Mouse (Mus musculus) limb, embryonic 13.5 days (tissue): ENCODE measurements around the gene Cp. TPM values are rescaled to one million over a fixed set of nuclear protein-coding genes. Genes with fewer than 3 reads are reported as not detected.
"Not testable (repeated sequence)": the region's sequence is repeated elsewhere in the genome, so short reads cannot be mapped to it uniquely, and the experiment has no call there.

ENCODE experiments used
- ATAC-seq: fragments of 200-750 bp; cut with Nextera tagmentation; 2 replicates; pipeline ENCODE4 v1.8.0; 2017; ENCODE audit warnings: low read depth, moderate number of reproducible peaks, moderate TSS enrichment; ENCODE audit not compliant: low FRiP score
- H3K27ac ChIP-seq: fragments of 300-500 bp; sonication (generic); 2 replicates; pipeline ENCODE4 v1.5.1; 2015; ENCODE audit warnings: inconsistent platforms, mild to moderate bottlenecking, moderate library complexity
- H3K27me3 ChIP-seq: fragments of 300-500 bp; sonication (generic); 2 replicates; pipeline ENCODE4 v1.6.1; 2015; ENCODE audit warnings: mild to moderate bottlenecking, inconsistent platforms
- H3K36me3 ChIP-seq: fragments of 300-500 bp; sonication (generic); 2 replicates; pipeline ENCODE4 v1.6.1; 2015; ENCODE audit warnings: inconsistent platforms, mild to moderate bottlenecking, moderate library complexity
- H3K4me1 ChIP-seq: fragments of 300-500 bp; sonication (generic); 2 replicates; pipeline ENCODE4 v1.6.1; 2015; ENCODE audit warnings: inconsistent platforms
- H3K4me2 ChIP-seq: fragments of 300-500 bp; sonication (generic); replicated peaks from 2 replicates; pipeline ENCODE4 v1.6.1; 2015; ENCODE audit warnings: inconsistent platforms, mild to moderate bottlenecking, moderate library complexity
- H3K4me3 ChIP-seq: fragments of 300-500 bp; sonication (generic); 2 replicates; pipeline ENCODE4 v1.5.1; 2015; ENCODE audit warnings: moderate library complexity, mild to moderate bottlenecking, inconsistent platforms
- H3K9ac ChIP-seq: fragments of 300-500 bp; sonication (generic); 2 replicates; pipeline ENCODE4 v1.6.1; 2015; ENCODE audit warnings: mild to moderate bottlenecking, inconsistent platforms
- H3K9me3 ChIP-seq: fragments of 300-500 bp; sonication (generic); 2 replicates; pipeline ENCODE4 v1.6.1; 2016; ENCODE audit warnings: inconsistent platforms
- WGBS: fragments of 180-500 bp; shearing (Covaris S2); methylation state at CpG from one replicate; pipeline ENCODE4 v1.1.7; 2015; 5-methylcytosine and 5-hydroxymethylcytosine counted together
- polyA plus RNA-seq: library from polyadenylated mRNA; unstranded; fragments of >200 nt; fragmentation: Nextera tagmentation; extraction: Ambion mirVana; gene quantifications from 2 replicates; pipeline ENCODE4 v1.2.1, GENCODE M21; 2015

Cp gene
- polyA plus RNA-seq: 0.39 and 0.75 TPM in 2 replicates

- no peaks in the 10 kb centered on the region for H3K27me3 ChIP-seq
- H3K27ac ChIP-seq: no peak within 1 kb of the TSS
- H3K4me3 ChIP-seq: no peak within 1 kb of the TSS
- H3K36me3 ChIP-seq: no peaks in the 10 kb centered on the region
- H3K9ac ChIP-seq: no peak within 1 kb of the TSS
- peaks cover 32% of the 10 kb centered on the region for H3K4me1 ChIP-seq
- 40% methylated on average over 5 of the region's 5 CpGs for WGBS
- H3K4me2 ChIP-seq: no peak within 1 kb of the TSS
- no peak for ATAC-seq
- H3K9me3 ChIP-seq: no peaks in the 10 kb centered on the region
Observed at GRCm38 (mm10) chr3:19956885-19957284, at the start of gene Cp. Gene Cp, plus strand, starts transcription at chr3:19957054.

GRCm38 (mm10) chr3:19948552-19948951 lies 8.3 kb upstream of the Cp start:
- no peaks in the 10 kb centered on the region for H3K9me3 ChIP-seq
- H3K4me2 ChIP-seq: no peak overlapping the region
- no peak overlapping the region for H3K9ac ChIP-seq
- no peak overlapping the region for H3K27ac ChIP-seq
- H3K36me3 ChIP-seq: no peaks in the 10 kb centered on the region
- peaks cover 4% of the 10 kb centered on the region; the same call in 1 of the 2 replicates for H3K4me1 ChIP-seq
- ATAC-seq: no peak
- H3K27me3 ChIP-seq: no peaks in the 10 kb centered on the region
- H3K4me3 ChIP-seq: no peak overlapping the region

- not testable (repeated sequence) for H3K9ac ChIP-seq, H3K27me3 ChIP-seq, H3K4me3 ChIP-seq, H3K27ac ChIP-seq, H3K36me3 ChIP-seq, ATAC-seq, H3K4me2 ChIP-seq, H3K9me3 ChIP-seq
- 97% methylated on average over 1 of the region's 1 CpGs for WGBS
- peaks cover 12% of the 10 kb centered on the region for H3K4me1 ChIP-seq
Observed at GRCm38 (mm10) chr3:19949401-19949800, 7.5 kb upstream of the Cp start.

GRCm38 (mm10) chr3:19953425-19953824 lies 3.4 kb upstream of the Cp start:
- no peak overlapping the region for H3K4me2 ChIP-seq
- no peak for ATAC-seq
- H3K9ac ChIP-seq: no peak overlapping the region
- peaks cover 24% of the 10 kb centered on the region for H3K4me1 ChIP-seq
- 54% methylated on average over 1 of the region's 1 CpGs for WGBS
- no peak overlapping the region for H3K4me3 ChIP-seq
- no peaks in the 10 kb centered on the region for H3K27me3 ChIP-seq
- no peak overlapping the region for H3K27ac ChIP-seq
- H3K9me3 ChIP-seq: no peaks in the 10 kb centered on the region
- H3K36me3 ChIP-seq: no peaks in the 10 kb centered on the region

GRCm38 (mm10) chr3:19953865-19954264 lies 3.0 kb upstream of the Cp start:
- Histone ChIP-seq H3K4me3 (no peak overlapping the region), H3K27ac (no peak overlapping the region), H3K4me1 (peaks cover 24% of the 10 kb centered on the region), H3K27me3 (no peaks in the 10 kb centered on the region), H3K9me3 (no peaks in the 10 kb centered on the region), H3K36me3 (no peaks in the 10 kb centered on the region), H3K9ac (no peak overlapping the region), H3K4me2 (no peak overlapping the region)
- WGBS: 50% methylated on average over 3 of the region's 3 CpGs
- ATAC-seq: peak; percentile 54

GRCm38 (mm10) chr3:19958031-19958430 lies 1.2 kb downstream of the Cp start:
- Histone ChIP-seq H3K9me3 (no peaks in the 10 kb centered on the region), H3K4me2 (no peak overlapping the region), H3K4me3 (no peak overlapping the region), H3K4me1 (peaks cover 32% of the 10 kb centered on the region), H3K9ac (no peak overlapping the region), H3K27ac (no peak overlapping the region), H3K36me3 (no peaks in the 10 kb centered on the region), H3K27me3 (no peaks in the 10 kb centered on the region)
- ATAC-seq: no peak

GRCm38 (mm10) chr3:19958983-19959382 lies 2.1 kb downstream of the Cp start:
- H3K9me3 ChIP-seq: no peaks in the 10 kb centered on the region
- no peak overlapping the region for H3K27ac ChIP-seq
- H3K4me1 ChIP-seq: peaks cover 24% of the 10 kb centered on the region
- H3K9ac ChIP-seq: no peak overlapping the region
- no peak overlapping the region for H3K4me2 ChIP-seq
- H3K36me3 ChIP-seq: no peaks in the 10 kb centered on the region
- ATAC-seq: no peak
- 83% methylated on average over 1 of the region's 1 CpGs for WGBS
- H3K4me3 ChIP-seq: no peak overlapping the region
- no peaks in the 10 kb centered on the region for H3K27me3 ChIP-seq

- Histone ChIP-seq H3K27ac (no peak overlapping the region), H3K9ac (no peak overlapping the region), H3K27me3 (no peaks in the 10 kb centered on the region), H3K4me1 (peaks cover 13% of the 10 kb centered on the region), H3K36me3 (no peaks in the 10 kb centered on the region), H3K4me3 (no peak overlapping the region), H3K9me3 (no peaks in the 10 kb centered on the region), H3K4me2 (no peak overlapping the region)
- no peak for ATAC-seq
- WGBS: 62% methylated on average over 3 of the region's 3 CpGs
Observed at GRCm38 (mm10) chr3:19960570-19961114, 3.8 kb downstream of the Cp start.

- H3K4me2 ChIP-seq: no peak overlapping the region
- H3K36me3 ChIP-seq: no peaks in the 10 kb centered on the region
- H3K9ac ChIP-seq: no peak overlapping the region
- H3K27me3 ChIP-seq: no peaks in the 10 kb centered on the region
- WGBS: 83% methylated on average over 2 of the region's 2 CpGs
- ATAC-seq: no peak
- no peak overlapping the region for H3K27ac ChIP-seq
- H3K9me3 ChIP-seq: no peaks in the 10 kb centered on the region
- peaks cover 13% of the 10 kb centered on the region for H3K4me1 ChIP-seq
- no peak overlapping the region for H3K4me3 ChIP-seq
Observed at GRCm38 (mm10) chr3:19961341-19961740, 4.5 kb downstream of the Cp start.

GRCm38 (mm10) chr3:19962769-19963513 lies 6.1 kb downstream of the Cp start:
- Histone ChIP-seq H3K9ac (no peak overlapping the region), H3K27ac (no peak overlapping the region), H3K9me3 (no peaks in the 10 kb centered on the region), H3K4me3 (no peak overlapping the region), H3K4me1 (peaks cover 8% of the 10 kb centered on the region; the same call in 1 of the 2 replicates), H3K27me3 (no peaks in the 10 kb centered on the region), H3K36me3 (no peaks in the 10 kb centered on the region), H3K4me2 (no peak overlapping the region)
- no peak for ATAC-seq
- 89% methylated on average over 3 of the region's 3 CpGs for WGBS

- Histone ChIP-seq H3K27ac (no peak overlapping the region), H3K4me3 (no peak overlapping the region), H3K4me2 (no peak overlapping the region), H3K9me3 (no peaks in the 10 kb centered on the region), H3K9ac (no peak overlapping the region), H3K4me1 (peaks cover 8% of the 10 kb centered on the region; the same call in 1 of the 2 replicates), H3K36me3 (no peaks in the 10 kb centered on the region), H3K27me3 (no peaks in the 10 kb centered on the region)
- WGBS: 69% methylated on average over 2 of the region's 2 CpGs
- ATAC-seq: no peak
Observed at GRCm38 (mm10) chr3:19964625-19965188, 7.9 kb downstream of the Cp start.

GRCm38 (mm10) chr3:19965239-19965638 lies 8.4 kb downstream of the Cp start:
- peaks cover 6% of the 10 kb centered on the region; the same call in 1 of the 2 replicates for H3K4me1 ChIP-seq
- H3K4me3 ChIP-seq: no peak overlapping the region
- H3K9me3 ChIP-seq: no peaks in the 10 kb centered on the region
- no peaks in the 10 kb centered on the region for H3K27me3 ChIP-seq
- H3K4me2 ChIP-seq: no peak overlapping the region
- no peak for ATAC-seq
- H3K27ac ChIP-seq: no peak overlapping the region
- no peak overlapping the region for H3K9ac ChIP-seq
- H3K36me3 ChIP-seq: no peaks in the 10 kb centered on the region
- WGBS: 89% methylated on average over 5 of the region's 5 CpGs
